Mouse (Mus musculus): ENCODE data around the gene Zfp607a. TPM values are rescaled to one million over a fixed set of nuclear protein-coding genes. Genes with fewer than 3 reads are reported as not detected.
A peak's percentile ranks its signal among the peaks of the same experiment; 100 is the strongest.

The Zfp607a gene
- polyA plus RNA-seq, 1 experiment from 2014 or later = 0.88 TPM

DNA sequence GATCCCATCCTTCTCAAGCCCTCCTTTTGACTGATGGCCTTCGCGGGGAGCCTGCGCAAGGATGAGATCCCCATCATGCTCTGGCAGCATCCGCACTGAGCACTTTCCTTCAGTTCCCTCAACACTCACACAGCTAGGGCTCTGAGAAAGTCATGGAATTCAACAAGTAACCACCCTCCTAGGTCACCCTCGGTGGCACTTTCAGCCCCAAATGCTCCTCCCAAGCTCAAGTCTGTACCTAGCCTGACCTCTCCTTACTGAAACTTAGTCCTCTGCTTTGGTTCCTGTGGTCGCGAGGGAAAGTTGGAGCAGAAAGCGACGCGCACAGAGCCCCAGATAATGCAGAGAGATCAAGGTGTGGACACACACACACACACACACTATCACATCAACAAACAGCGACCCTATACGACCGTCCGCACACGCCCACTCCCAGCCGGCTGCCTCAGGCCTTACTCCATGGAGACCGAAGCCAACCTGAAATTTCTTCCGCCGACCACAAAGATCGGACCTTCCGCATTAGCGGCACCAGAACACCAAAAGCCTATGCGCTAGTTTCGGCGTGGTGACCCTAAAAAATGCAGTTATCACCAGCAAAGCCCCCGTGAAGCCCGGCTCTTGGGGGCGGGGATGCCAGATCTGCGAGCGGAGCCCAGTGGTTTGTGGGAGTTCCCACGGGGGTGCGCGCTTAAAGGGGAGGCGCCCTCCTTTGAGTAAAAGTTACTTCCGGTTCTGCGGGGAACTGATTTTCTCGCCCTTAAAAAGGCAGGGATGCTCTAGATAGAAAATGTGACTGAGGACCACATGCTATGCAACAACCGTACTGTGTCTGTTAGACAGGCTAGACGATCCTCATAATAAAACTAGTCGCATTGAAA is 71.7 kb downstream of the Zfp607a start, which contains the start of gene Zfp974:
Gene Zfp974, minus strand, starts transcription at position 643 of the 878 bp plus-strand sequence.
- H3K4me3 ChIP-seq (ENCODE audit: low read length) = peak within 1 kb of the TSS; percentile 63
- 4% methylated on average over 40 of the region's 40 CpGs for WGBS
- no peaks in the 10 kb centered on the region for H3K9me3 ChIP-seq (ENCODE audit: control insufficient read depth, low read length)
- H3K9ac ChIP-seq (ENCODE audit: low read depth, low read length) = peak within 1 kb of the TSS; percentile 76
- peak within 1 kb of the TSS; percentile 92 for H3K4me2 ChIP-seq (ENCODE audit: low read length)
- H3K36me3 ChIP-seq (ENCODE audit: control insufficient read depth, insufficient read depth, low read length) = peaks cover 8% of the 10 kb centered on the region
- ATAC-seq = peak; percentile 94
- H3K27me3 ChIP-seq (replicated peaks; ENCODE audit: control insufficient read depth, insufficient read depth, low read length) = no peaks in the 10 kb centered on the region
- peak within 1 kb of the TSS; percentile 69 for H3K27ac ChIP-seq (ENCODE audit: low read depth, low read length)
- peaks cover 6% of the 10 kb centered on the region for H3K4me1 ChIP-seq (ENCODE audit: control insufficient read depth, insufficient read depth, low read depth, low read length)

Other genes starting within 250 kb of the Zfp607a start
- 86.2 and 99.1 TPM in 2 replicates for gene Ttc9b, start 203.6 kb upstream of the Zfp607a start, polyA plus RNA-seq (2015; fragmentation: Nextera tagmentation; extraction: Ambion mirVana)
- gene Map3k10, start 182.9 kb upstream of the Zfp607a start, polyA plus RNA-seq (2015; fragmentation: Nextera tagmentation; extraction: Ambion mirVana) = 17.5 and 18.7 TPM in 2 replicates
- gene Zfp607b, start 168.2 kb upstream of the Zfp607a start, polyA plus RNA-seq (2015; fragmentation: Nextera tagmentation; extraction: Ambion mirVana) = 12.0 and 13.6 TPM in 2 replicates
- 84.1 and 94.2 TPM in 2 replicates for gene Zfp60, start 126.1 kb upstream of the Zfp607a start, polyA plus RNA-seq (2015; fragmentation: Nextera tagmentation; extraction: Ambion mirVana)
- gene Zfp626, start 50.3 kb upstream of the Zfp607a start, polyA plus RNA-seq (2015; fragmentation: Nextera tagmentation; extraction: Ambion mirVana) = 1.6 and 1.7 TPM in 2 replicates
- gene Zfp59, start 18.9 kb upstream of the Zfp607a start, polyA plus RNA-seq (2015; fragmentation: Nextera tagmentation; extraction: Ambion mirVana) = 9.6 and 10.7 TPM in 2 replicates
- gene Zfp974, start 71.9 kb downstream of the Zfp607a start, polyA plus RNA-seq (2015; fragmentation: Nextera tagmentation; extraction: Ambion mirVana) = 12.2 and 14.8 TPM in 2 replicates
- 27.0 and 28.9 TPM in 2 replicates for gene Zfp780b, start 121.6 kb downstream of the Zfp607a start, polyA plus RNA-seq (2015; fragmentation: Nextera tagmentation; extraction: Ambion mirVana)
- 6.2 and 6.4 TPM in 2 replicates for gene Zfp850, start 156.6 kb downstream of the Zfp607a start, polyA plus RNA-seq (2015; fragmentation: Nextera tagmentation; extraction: Ambion mirVana)
- 275 and 283 TPM in 2 replicates for gene Psmc4, start 192.6 kb downstream of the Zfp607a start, polyA plus RNA-seq (2015; fragmentation: Nextera tagmentation; extraction: Ambion mirVana)
- 0.71 and 1.0 TPM in 2 replicates for gene Fcgbp, start 213.7 kb downstream of the Zfp607a start, polyA plus RNA-seq (2015; fragmentation: Nextera tagmentation; extraction: Ambion mirVana)

Measured in hindbrain, embryonic 16.5 days (tissue).